Comparison of ENCODE assay signal across 13 mouse cellular contexts in genomic region chr2:6195468-6196239, GRCm38 (mm10). TPM values are rescaled to one million over a fixed set of nuclear protein-coding genes. Genes with fewer than 3 reads are reported as not detected.
DNase-seq lines count a peak whose midpoint lies in the region; ATAC-seq and TF ChIP-seq lines count a peak whose summit lies in the region.
"Had no signal": no experiment of that assay in that cellular context is flagged by ENCODE, and none has a peak within 500 bp of the region (broad histone marks: within the 10 kb centered on the region; RNA-seq: fewer than 3 reads in every experiment).

No protein-coding gene starts in this region.

- 72% methylated on average over 15 of the region's 15 CpGs for WGBS in forebrain, embryonic 13.5 days
- WGBS in forebrain, embryonic 16.5 days: 66% methylated on average over 15 of the region's 15 CpGs
- 79% methylated on average over 15 of the region's 15 CpGs for WGBS in midbrain, embryonic 13.5 days
- WGBS in midbrain, embryonic 11.5 days: 74% methylated on average over 15 of the region's 15 CpGs
- WGBS in intestine, postnatal 0 days: 53% methylated on average over 15 of the region's 15 CpGs
- 46% methylated on average over 15 of the region's 15 CpGs for WGBS in small intestine, adult 2 months

- no peak for DNase-seq in midbrain, embryonic 11.5 days (ENCODE audit: low spot score, missing footprints)
- no peak for DNase-seq in testis, postnatal 14 days (ENCODE audit: low spot score)
- no peak for DNase-seq in gastrocnemius, adult 18-20 months (ENCODE audit: low spot score)
- DNase-seq: cerebellum, adult 11 months had no signal

- no peaks in the 10 kb centered on the region for H3K36me3 ChIP-seq in forebrain, embryonic 13.5 days (ENCODE audit: poor library complexity, severe bottlenecking)
- H3K36me3 ChIP-seq in forebrain, embryonic 16.5 days (ENCODE audit: control insufficient read depth, insufficient read depth): no peaks in the 10 kb centered on the region
- H3K36me3 ChIP-seq in midbrain, embryonic 13.5 days: no peaks in the 10 kb centered on the region
- H3K36me3 ChIP-seq in midbrain, embryonic 11.5 days (ENCODE audit: control insufficient read depth, insufficient read depth, low read length): no peaks in the 10 kb centered on the region
- no peaks in the 10 kb centered on the region for H3K36me3 ChIP-seq in intestine, postnatal 0 days (ENCODE audit: control insufficient read depth, insufficient read depth)
- no peaks in the 10 kb centered on the region for H3K36me3 ChIP-seq in small intestine, adult 2 months (ENCODE audit: control insufficient read depth, insufficient read depth, low read length)
- H3K36me3 ChIP-seq: heart, embryonic 13.5 days; hindbrain, embryonic 15.5 days had no signal

- H3K4me2 ChIP-seq in forebrain, embryonic 13.5 days: no peak overlapping the region
- no peak overlapping the region for H3K4me2 ChIP-seq in forebrain, embryonic 16.5 days (ENCODE audit: low read length)
- H3K4me2 ChIP-seq in midbrain, embryonic 13.5 days (replicated peaks): no peak overlapping the region
- no peak overlapping the region for H3K4me2 ChIP-seq in midbrain, embryonic 11.5 days
- no peak overlapping the region for H3K4me2 ChIP-seq in intestine, postnatal 0 days (replicated peaks; ENCODE audit: low read depth)
- H3K4me2 ChIP-seq: heart, embryonic 13.5 days; hindbrain, embryonic 15.5 days had no signal

- peak; percentile 44; the same call in 1 of the 2 replicates for ATAC-seq in forebrain, embryonic 13.5 days
- no peak for ATAC-seq in forebrain, embryonic 16.5 days
- peak; percentile 32; the same call in 1 of the 2 replicates for ATAC-seq in midbrain, embryonic 13.5 days
- no peak for ATAC-seq in midbrain, embryonic 11.5 days (ENCODE audit: low FRiP score)
- no peak for ATAC-seq in intestine, postnatal 0 days

- TF ChIP-seq POLR2A in small intestine, adult 2 months (IDR thresholded peaks at IDR 0.05; ENCODE audit: low read depth, low read length): no peak

- no peak overlapping the region for H3K27ac ChIP-seq in forebrain, embryonic 13.5 days
- H3K27ac ChIP-seq in forebrain, embryonic 16.5 days (ENCODE audit: low read length): no peak overlapping the region
- no peak overlapping the region for H3K27ac ChIP-seq in midbrain, embryonic 13.5 days
- no peak overlapping the region for H3K27ac ChIP-seq in midbrain, embryonic 11.5 days (ENCODE audit: low read depth, low read length)
- H3K27ac ChIP-seq in intestine, postnatal 0 days (ENCODE audit: low read depth, low read length): no peak overlapping the region
- no peak overlapping the region for H3K27ac ChIP-seq in small intestine, adult 2 months (ENCODE audit: insufficient read depth, low read depth, low read length)
- H3K27ac ChIP-seq: heart, embryonic 13.5 days; hindbrain, embryonic 15.5 days had no signal

- TF ChIP-seq CTCF in intestine, postnatal 0 days (IDR thresholded peaks at IDR 0.05; ENCODE audit: low read depth): peak; percentile 46
- TF ChIP-seq CTCF in small intestine, adult 2 months (IDR thresholded peaks at IDR 0.05; ENCODE audit: extremely low read depth, insufficient read length, insufficient replicate concordance, low read depth, low read length): 0 out of 2 replicates have a peak, but pooled peaks have one; percentile 5

- peaks cover 9% of the 10 kb centered on the region for H3K4me1 ChIP-seq in forebrain, embryonic 13.5 days
- peaks cover 17% of the 10 kb centered on the region for H3K4me1 ChIP-seq in forebrain, embryonic 16.5 days (replicated peaks; ENCODE audit: control insufficient read depth, insufficient read depth, low read length)
- H3K4me1 ChIP-seq in midbrain, embryonic 13.5 days (replicated peaks): peaks cover 30% of the 10 kb centered on the region
- peaks cover 5% of the 10 kb centered on the region; the same call in 1 of the 2 replicates for H3K4me1 ChIP-seq in midbrain, embryonic 11.5 days (ENCODE audit: control insufficient read depth, insufficient read depth, low read length)
- 0 out of 2 replicates have a peak, but pooled peaks cover 4% of the 10 kb centered on the region for H3K4me1 ChIP-seq in intestine, postnatal 0 days (replicated peaks; ENCODE audit: control insufficient read depth, insufficient read depth, low read length)
- peaks cover 7% of the 10 kb centered on the region; the same call in 1 of the 2 replicates for H3K4me1 ChIP-seq in small intestine, adult 2 months (ENCODE audit: control insufficient read depth, insufficient read depth, insufficient read length, low read length)

- no peak overlapping the region for H3K9ac ChIP-seq in forebrain, embryonic 13.5 days
- H3K9ac ChIP-seq in forebrain, embryonic 16.5 days (replicated peaks; ENCODE audit: low read depth, low read length): no peak overlapping the region
- H3K9ac ChIP-seq in midbrain, embryonic 13.5 days (replicated peaks): no peak overlapping the region
- no peak overlapping the region for H3K9ac ChIP-seq in midbrain, embryonic 11.5 days (ENCODE audit: low read length)
- no peak overlapping the region for H3K9ac ChIP-seq in intestine, postnatal 0 days (ENCODE audit: low read depth, low read length)
- H3K9ac ChIP-seq: heart, embryonic 13.5 days; hindbrain, embryonic 15.5 days had no signal

- H3K4me3 ChIP-seq in forebrain, embryonic 13.5 days: no peak overlapping the region
- H3K4me3 ChIP-seq in forebrain, embryonic 16.5 days (replicated peaks; ENCODE audit: low read length): no peak overlapping the region
- H3K4me3 ChIP-seq in midbrain, embryonic 13.5 days (replicated peaks): no peak overlapping the region
- no peak overlapping the region for H3K4me3 ChIP-seq in midbrain, embryonic 11.5 days (ENCODE audit: low read depth, low read length)
- H3K4me3 ChIP-seq in intestine, postnatal 0 days (ENCODE audit: low read depth, low read length): no peak overlapping the region
- no peak overlapping the region for H3K4me3 ChIP-seq in small intestine, adult 2 months (ENCODE audit: low read depth, low read length)
- H3K4me3 ChIP-seq: erythroblast, embryonic 14.5 days; heart, embryonic 13.5 days; hindbrain, embryonic 15.5 days; myocyte had no signal

- no peaks in the 10 kb centered on the region for H3K9me3 ChIP-seq in forebrain, embryonic 13.5 days (replicated peaks)
- H3K9me3 ChIP-seq in forebrain, embryonic 16.5 days (ENCODE audit: control insufficient read depth, low read length): no peaks in the 10 kb centered on the region
- no peaks in the 10 kb centered on the region for H3K9me3 ChIP-seq in midbrain, embryonic 13.5 days
- no peaks in the 10 kb centered on the region for H3K9me3 ChIP-seq in midbrain, embryonic 11.5 days (ENCODE audit: control insufficient read depth, low read length)
- no peaks in the 10 kb centered on the region for H3K9me3 ChIP-seq in intestine, postnatal 0 days (ENCODE audit: control insufficient read depth)
- H3K9me3 ChIP-seq: heart, embryonic 13.5 days; hindbrain, embryonic 15.5 days had no signal

- H3K27me3 ChIP-seq in forebrain, embryonic 13.5 days: no peaks in the 10 kb centered on the region
- no peaks in the 10 kb centered on the region for H3K27me3 ChIP-seq in forebrain, embryonic 16.5 days (replicated peaks; ENCODE audit: control insufficient read depth, insufficient read depth, low read length)
- no peaks in the 10 kb centered on the region for H3K27me3 ChIP-seq in midbrain, embryonic 13.5 days
- H3K27me3 ChIP-seq in midbrain, embryonic 11.5 days (ENCODE audit: control insufficient read depth, insufficient read depth, low read length): no peaks in the 10 kb centered on the region
- no peaks in the 10 kb centered on the region for H3K27me3 ChIP-seq in intestine, postnatal 0 days (replicated peaks; ENCODE audit: control insufficient read depth, insufficient read depth, low read length)
- H3K27me3 ChIP-seq in small intestine, adult 2 months (ENCODE audit: control insufficient read depth, insufficient read depth, low read length): no peaks in the 10 kb centered on the region
- H3K27me3 ChIP-seq: heart, embryonic 13.5 days; hindbrain, embryonic 15.5 days had no signal

RNA-seq across cellular contexts. Expression of gene Echdc3, which starts 17.2 kb away (rescaled TPM):
- 1.2 and 1.6 TPM in 2 replicates for polyA plus RNA-seq in forebrain, embryonic 13.5 days (2015; fragmentation: Nextera tagmentation; extraction: Ambion mirVana)
- polyA plus RNA-seq in forebrain, embryonic 16.5 days (2015; fragmentation: Nextera tagmentation; extraction: Ambion mirVana): 0.51 and 0.82 TPM in 2 replicates
- 1.9 and 2.3 TPM in 2 replicates for polyA plus RNA-seq in midbrain, embryonic 13.5 days (2015; fragmentation: Nextera tagmentation; extraction: Ambion mirVana)
- polyA plus RNA-seq in midbrain, embryonic 11.5 days (2014; fragmentation: Nextera tagmentation; extraction: Ambion mirVana): 2.2 and 2.8 TPM in 2 replicates
- polyA plus RNA-seq in intestine, postnatal 0 days (2015; fragmentation: Nextera tagmentation; extraction: Ambion mirVana): 3.1 and 3.8 TPM in 2 replicates
- polyA plus RNA-seq in small intestine, adult 2 months (2012; rRNA removed): 1.0 and 1.3 TPM in 2 replicates
- total RNA-seq in gastrocnemius, adult 18-20 months (2021): 1 to 10 TPM; 5.2 to 5.8 TPM

Comparison
In these comparisons a context has a peak if more than half of its experiments do, and no peak if none do; other contexts are left out.
1. ATAC-seq: peak in forebrain, embryonic 13.5 days (single experiment) and midbrain, embryonic 13.5 days (single experiment); none in forebrain, embryonic 16.5 days (single experiment), midbrain, embryonic 11.5 days (single experiment) and intestine, postnatal 0 days (single experiment).